Mouse (Mus musculus) heart, adult 11 months (tissue): ENCODE measurements around the gene H2-Q2.
"Not testable (repeated sequence)": the region's sequence is repeated elsewhere in the genome, so short reads cannot be mapped to it uniquely, and the experiment has no call there.

Experiments
- DNase-seq: peaks from one replicate; pipeline ENCODE4 v3.0.0; 2022

H2-Q2 gene

DNA sequence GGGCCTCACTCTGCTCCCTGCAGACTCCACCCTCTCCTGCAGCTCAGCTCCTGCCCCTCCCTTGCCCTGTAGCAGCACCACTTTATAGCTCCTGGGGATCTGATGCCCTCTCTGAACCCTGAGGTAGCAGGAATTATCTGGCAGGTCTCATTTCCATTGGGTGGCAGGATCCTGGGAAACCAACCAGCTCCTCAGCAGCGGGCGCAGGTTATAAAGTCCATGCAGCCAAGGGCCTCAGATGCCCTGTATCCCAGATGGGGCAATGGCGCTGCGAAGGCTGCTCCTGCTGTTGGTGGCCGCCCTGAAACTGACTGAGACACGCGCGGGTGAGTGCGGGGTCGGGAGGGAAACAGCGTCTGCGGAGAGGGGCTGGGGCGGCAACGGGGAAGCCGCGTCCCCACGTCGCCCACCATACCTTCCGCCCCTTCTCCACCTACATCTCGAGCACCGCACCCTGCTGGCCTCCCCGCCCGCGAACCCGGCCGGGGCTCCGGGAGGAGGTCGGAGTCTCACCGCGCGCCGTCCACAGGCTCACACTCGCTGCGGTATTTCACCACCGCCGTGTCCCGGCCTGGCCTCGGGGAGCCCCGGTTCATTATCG, at the start of gene H2-Q2:
Gene H2-Q2, plus strand, starts transcription at position 172 of the 601 bp plus-strand sequence.
- DNase-seq: peak; percentile 81

DNA sequence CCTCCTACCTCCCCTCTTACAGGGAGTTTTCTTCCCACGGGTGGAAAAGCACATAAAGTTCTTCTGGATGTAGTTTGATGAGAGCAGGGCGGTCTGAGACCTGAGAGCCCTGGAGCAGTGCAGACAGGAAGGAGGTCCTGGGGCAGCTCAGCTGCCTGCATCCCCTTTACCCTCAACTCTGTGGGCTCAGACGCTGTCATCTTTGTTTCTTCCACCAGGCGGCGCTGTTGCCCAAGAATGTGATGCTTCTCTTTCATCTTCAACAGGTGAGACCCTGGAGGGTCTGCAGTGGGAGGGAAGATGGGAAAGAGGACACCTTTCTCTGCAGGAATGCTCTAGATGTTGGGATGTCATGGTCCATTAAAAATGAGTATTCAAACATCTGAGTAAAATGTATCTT, 46.2 kb upstream of the H2-Q2 start:
- peak; percentile 94 for DNase-seq

DNA sequence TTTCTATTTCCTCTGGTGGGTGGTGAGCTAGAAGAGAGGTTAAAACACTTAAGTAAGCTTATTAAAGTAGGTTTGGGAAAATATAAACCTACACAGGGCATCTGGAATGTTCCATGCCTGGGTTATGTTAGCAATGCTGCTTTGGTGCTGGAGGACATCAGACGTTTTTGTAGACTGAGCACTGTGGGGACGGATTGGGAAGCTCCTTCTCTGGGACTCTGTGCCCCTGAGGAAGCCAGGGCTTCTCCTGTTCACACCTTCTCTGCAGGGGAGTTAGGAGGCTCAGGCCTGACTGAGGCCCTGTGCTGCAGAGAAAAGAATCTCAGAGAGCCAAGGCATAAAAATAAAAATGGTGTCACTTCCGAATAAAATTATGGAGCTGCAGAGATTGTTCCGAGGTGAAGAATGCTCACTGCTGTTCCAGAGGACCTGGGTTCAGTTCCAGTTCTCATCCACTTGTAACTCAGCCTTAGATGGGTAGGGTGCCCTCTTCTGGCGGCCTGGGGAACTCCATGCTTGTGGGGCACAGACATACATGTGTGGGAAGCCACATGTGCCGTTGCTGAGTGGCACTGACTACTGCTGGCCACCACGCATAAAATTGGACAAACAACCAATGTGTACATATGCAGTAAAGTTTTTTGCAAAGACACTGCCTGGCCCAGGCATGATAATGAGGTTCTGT, 41.6 kb upstream of the H2-Q2 start:
- peak; percentile 75 for DNase-seq

DNA sequence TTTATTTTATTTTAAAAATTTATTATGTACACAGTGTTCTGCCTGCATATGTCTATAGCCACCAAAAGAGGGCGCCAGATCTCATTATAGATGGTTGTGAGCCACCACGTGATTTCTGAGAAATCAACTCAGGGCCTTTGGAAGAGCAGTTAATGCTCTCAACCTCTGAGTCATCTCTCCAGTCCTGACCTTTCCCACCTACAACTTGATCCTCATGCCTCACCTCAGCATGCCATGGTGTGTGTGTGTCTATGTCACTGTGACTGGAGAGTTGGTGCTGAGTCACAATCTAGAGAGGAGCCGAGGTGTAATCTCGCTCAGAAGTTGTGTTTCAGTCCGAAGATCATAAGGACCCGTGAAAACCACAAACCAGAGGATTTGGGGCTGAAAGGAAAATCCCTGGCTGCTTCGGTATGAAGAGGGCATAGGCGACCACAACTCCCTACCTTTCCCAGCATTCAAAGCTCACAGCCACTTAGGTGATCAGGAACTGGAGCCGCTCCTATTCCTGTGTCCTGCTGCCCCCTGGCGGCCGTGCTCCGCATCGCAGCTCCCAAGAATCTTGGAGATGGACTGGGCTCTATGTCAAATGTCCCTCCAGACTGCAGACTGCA, 40.3 kb upstream of the H2-Q2 start:
- peak; percentile 98 for DNase-seq

DNA sequence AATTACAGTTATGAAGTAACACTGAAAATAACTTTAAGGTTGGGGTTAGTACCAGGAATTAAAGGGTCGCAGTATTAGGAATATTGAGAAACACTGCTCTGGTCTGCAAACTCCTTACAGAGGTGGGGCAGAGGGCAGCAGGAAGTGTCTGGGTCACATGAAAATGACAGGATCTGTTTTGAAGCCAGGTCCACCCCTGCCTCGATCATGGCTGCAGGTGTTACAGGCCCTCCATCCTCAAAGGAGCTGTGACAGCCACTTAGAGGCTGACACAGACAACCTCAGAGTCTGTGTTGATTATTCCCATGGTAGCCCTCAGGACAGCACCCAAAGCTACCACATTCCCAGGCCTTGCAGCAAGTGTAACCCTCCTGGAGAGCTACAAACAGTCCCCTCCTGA, 38.8 kb upstream of the H2-Q2 start:
- DNase-seq: peak; percentile 64

DNA sequence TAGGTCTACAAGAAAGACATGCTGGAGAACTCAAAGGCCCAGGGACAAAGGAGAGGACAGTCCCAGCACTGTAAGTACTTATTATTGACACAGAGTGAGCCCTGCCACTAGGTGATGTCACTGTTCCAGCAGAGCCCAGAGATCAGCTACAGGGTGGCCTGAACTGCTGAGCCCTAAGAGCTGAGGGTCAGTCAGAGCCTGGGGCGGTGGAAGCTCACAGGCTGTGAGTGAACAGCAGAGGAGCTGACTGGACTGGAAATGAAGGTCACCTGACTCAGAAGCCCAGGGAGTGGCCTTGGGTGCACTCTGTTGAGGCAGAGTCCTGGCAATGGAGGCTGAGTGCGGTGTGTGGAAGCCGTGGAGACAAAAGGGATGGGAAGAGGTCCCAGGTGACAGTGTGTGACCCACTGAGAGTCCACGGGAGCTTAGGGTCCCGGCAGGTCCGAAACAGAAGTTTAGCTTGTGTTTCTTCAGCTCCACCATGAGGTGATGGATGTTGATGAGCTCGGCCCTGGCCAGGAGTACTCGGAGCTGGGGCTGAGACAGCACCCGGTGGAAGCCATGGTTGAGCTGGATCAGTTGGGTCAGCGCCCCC, 38.2 kb upstream of the H2-Q2 start:
- peak; percentile 66 for DNase-seq

DNA sequence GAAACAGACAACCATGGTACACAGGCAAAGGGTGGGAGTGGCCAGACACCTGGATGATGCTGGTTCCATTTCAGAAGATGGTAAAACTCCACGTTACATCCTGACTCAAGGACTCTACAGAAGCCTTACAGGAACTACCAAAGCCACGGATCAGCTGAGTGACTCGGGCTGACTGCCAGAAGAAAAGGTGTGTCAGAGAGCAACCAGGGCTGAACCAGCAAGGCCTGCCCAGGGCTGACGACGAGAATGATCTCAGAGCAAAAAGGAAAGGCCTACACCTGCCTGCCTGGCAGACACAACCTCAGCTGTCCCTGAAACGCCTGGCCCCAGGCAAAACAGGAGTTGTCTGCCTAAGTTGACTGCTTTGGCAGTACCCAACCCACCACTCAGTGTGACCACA, 37.6 kb upstream of the H2-Q2 start:
- DNase-seq: peak; percentile 83

DNA sequence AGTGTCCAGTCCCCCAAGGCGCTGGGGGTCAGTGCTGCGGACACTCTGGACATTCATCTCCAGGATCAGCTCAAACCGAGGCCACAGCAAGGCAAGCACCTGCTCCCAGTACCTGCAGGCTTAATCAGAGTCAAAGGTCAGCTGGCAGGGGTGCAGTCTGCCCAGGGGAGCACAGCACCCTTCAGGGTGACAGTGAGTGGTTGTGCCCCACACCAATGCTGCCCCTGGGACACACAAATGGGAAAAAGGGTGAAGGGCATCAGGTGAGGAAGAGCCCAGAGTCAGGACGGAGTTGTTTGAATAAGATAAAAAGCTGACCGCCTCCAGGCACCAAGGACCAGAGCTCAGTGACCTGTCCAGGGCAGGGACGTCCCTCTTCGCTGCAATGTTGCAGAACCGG, 37.1 kb upstream of the H2-Q2 start:
- DNase-seq: not testable (repeated sequence)

DNA sequence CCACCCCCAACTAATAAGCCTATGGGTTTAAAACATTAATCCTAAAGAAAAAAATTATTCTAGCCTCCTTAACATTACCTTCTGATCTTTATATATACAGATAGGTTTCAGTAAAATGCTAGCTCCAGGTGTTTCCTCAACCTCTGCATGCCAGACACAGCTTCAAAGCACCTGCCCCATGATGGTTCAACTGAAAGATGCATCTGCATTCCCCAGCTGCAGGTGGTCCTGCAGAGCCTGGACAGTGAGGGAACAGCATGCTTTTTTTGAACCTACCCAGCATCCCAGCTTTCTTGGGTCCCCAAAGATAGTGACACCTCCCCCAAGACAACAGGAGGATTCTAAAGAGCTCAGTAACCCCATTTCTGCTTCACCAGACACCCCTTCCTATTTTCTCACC, 23.4 kb upstream of the H2-Q2 start:
- DNase-seq: peak; percentile 29

DNA sequence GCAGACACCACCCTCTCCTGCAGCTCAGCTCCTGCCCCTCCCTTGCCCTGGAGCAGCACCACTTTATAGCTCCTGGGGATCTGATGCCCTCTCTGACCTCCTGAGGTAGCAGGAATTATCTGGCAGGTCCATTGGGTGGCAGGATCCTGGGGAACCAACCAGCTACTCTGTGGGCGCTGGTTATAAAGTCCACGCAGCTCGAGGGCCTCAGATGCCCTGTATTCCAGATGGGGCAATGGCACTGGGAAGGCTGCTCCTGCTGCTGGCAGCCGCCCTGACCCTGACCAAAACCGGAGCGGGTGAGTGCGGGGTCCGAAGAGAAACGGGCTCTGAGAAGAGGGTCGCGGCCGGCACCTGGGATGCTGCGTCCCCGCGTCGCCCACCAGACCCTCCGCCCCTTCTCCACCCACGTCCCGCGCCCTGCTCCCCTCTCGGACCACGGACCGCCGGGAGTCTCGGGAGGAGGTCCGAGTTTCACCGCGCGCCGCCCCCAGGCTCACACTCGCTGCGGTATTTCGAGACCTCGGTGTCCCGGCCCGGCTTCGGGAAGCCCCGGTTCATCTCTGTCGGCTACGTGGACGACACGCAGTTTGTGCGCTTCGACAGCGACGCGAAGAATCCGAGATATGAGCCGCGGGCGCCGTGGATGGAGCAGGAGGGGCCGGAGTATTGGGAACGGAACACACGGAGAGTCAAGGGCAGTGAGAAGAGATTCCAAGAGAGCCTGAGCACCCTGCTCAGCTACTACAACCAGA, 21.5 kb upstream of the H2-Q2 start, which contains the start of gene H2-Q1:
Gene H2-Q1, plus strand, starts transcription at position 79 of the 755 bp plus-strand sequence.
- peak; percentile 56 for DNase-seq

DNA sequence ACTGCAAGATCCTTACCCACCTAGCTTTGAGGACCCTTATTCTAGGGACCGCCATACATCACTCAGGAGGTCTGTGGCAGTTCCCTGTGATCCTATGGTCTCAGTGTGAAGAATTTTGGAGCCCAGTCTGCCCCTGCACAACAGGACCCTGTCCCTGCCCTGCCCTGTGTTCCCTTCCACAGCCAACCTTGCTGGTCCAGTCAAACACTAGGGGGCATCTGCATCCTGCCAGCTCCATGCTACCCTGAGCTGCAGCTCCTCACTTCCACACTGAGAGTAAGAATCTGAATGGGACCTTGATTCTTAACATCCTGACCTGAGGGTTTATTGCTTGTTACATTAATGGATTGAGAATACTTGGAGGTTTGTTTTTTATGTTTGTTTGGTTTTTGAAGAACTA, 16.9 kb upstream of the H2-Q2 start:
- DNase-seq: peak; percentile 27

DNA sequence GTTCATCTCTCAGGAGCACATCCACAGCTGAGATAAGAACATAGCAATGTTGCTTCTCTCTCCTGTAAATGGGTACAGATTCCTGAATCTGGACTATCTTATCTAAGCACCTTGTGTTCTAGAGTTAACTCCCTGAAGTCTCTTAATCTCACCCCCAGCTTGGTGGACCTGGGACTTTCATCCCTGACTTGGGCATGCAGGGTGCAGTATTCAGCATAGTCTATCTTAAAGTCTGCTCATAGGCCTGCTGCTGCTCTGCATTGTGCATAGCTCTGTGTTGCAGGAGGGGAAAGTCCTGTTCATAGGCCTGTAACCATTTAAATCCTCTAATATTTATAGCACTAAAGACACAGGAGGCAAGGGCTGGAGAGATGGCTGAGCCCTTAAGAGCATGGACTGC, 16.0 kb upstream of the H2-Q2 start:
- DNase-seq: not testable (repeated sequence)

DNA sequence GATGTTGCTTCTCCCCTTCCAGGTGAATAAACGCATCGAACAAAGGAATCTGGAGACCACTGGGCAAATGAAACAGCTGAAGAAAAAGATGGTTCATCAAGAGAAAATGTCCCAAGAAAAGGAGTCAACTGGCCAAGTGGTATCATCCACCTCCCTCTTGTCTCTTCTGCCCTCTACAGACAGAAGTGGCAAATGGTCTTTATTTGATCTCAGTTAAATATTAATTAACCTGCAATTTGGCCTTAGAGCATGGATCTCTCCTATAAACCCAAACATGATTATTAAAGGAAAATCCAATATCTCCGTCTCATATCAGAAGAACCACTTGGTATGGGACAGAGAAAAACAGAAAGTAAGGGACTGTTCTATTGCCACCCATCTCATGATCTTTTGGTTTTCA, 12.3 kb upstream of the H2-Q2 start:
- DNase-seq: peak; percentile 2

DNA sequence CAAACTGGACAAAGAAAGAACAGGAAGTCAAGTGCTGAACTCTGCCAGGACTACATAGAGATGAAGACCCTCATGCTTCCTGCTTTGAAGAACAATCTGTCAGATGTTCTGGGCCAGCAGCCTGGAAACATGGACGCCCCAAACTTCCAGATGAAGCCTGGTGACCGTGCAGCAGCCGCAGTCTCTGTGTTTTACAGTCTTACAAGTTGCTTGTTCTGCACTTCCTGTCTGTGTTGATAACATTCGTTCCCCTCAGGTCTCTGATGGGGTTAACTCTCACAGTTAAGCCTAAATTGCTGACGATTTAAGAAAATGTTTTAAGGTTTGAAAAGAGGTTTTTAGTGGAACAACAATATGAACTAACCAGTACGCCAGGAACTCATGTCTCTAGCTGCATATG, 10.5 kb upstream of the H2-Q2 start:
- DNase-seq: peak; percentile 90

DNA sequence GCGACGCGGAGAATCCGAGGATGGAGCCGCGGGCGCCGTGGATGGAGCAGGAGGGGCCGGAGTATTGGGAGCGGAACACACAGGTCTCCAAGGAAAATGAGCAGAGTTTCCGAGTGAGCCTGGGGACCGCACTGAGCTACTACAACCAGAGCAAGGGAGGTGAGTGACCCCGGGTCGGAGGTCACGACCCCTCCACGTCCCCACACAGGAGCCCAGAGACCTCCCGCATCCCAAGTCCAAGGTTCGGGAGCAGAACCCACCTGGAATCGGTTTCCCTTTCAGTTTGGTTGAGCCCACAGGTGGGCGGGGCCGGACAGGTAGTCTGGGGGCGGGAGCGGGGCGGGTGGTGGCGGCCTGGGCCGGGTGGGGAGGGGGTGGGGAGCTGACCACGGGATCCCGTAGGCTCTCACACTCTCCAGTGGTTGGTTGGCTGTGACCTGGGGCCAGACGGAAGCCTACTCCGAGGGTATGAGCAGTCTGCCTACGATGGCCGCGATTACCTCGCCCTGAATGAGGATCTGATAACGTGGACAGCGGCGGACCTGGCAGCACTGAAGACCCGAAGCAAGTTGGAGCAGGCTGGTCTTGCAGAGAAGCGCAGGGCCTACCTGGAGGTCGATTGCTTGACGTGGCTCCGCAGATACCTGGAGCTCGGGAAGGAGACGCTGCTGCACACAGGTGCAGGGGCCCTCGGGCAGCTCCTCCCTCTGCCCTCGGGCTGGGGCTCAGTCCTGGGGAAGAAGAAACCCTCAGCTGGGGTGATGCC, 852 bp downstream of the H2-Q2 start:
- peak; percentile 89 for DNase-seq

DNA sequence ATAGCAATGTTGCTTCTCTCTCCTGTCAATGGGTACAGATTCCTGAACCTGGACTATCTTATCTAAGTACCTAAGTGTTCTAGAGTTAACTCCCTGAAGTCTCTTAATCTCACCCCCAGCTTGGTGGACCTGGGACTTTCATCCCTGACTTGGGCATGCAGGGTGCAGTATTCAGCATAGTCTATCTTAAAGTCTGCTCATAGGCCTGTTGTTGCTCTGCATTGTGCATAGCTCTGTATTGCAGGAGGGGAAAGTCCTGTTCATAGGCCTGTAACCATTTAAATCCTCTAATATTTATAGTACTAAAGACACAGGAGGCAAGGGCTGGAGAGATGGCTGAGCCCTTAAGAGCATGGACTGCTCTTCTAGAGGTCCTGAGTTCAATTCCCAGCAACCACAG, 5.6 kb downstream of the H2-Q2 start:
- DNase-seq: peak; percentile 30

DNA sequence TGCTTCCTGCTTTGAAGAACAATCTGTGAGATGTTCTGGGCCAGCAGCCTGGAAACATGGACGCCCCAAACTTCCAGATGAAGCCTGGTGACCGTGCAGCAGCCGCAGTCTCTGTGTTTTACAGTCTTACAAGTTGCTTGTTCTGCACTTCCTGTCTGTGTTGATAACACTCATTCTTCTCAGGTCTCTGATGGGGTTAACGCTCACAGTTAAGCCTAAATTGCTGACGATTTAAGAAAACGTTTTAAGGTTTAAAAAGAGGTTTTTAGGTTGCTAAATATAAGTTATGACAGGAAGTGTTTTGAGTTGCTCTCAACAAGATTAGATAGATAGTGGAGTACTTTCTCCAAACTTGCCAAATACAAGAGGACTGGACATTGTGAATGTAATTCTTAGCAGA, 11.2 kb downstream of the H2-Q2 start:
- peak; percentile 75 for DNase-seq

DNA sequence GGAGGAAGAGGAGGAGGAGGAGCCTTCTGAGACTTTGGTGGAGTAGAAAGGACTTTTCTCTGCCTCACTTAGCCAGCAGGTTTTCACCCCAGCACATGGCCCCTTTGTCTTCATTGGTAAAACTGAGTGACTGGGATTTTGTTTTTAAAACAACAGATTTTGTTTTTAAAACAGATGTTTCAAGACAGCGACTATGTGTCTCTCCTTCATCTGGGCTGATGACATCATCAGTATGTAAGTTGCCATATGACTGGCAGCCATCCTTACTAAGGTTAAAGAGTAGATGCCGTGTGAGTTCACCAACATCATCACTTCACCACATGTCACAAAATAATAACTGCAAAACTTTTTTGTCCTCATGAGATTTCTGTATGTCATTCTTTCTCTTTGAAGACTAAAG, 12.0 kb downstream of the H2-Q2 start:
- peak; percentile 55 for DNase-seq

DNA sequence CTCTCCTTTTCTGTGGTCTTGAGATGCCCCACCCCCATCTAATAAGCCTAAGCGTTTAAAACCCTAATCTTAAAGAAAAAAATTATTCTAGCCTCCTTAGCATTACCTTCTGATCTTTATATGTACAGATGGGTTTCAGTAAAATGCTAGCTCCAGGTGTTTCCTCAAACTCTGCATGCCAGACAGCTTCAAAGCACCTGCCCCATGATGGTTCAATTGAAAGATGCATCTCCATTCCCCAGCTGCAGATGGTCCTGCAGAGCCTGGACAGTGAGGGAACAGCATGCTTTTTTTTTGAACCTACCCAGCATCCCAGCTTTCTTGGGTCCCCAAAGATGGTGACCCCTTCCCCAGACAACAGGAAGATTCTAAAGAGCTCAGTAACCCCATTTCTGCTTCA, 15.0 kb downstream of the H2-Q2 start:
- peak; percentile 18 for DNase-seq

DNA sequence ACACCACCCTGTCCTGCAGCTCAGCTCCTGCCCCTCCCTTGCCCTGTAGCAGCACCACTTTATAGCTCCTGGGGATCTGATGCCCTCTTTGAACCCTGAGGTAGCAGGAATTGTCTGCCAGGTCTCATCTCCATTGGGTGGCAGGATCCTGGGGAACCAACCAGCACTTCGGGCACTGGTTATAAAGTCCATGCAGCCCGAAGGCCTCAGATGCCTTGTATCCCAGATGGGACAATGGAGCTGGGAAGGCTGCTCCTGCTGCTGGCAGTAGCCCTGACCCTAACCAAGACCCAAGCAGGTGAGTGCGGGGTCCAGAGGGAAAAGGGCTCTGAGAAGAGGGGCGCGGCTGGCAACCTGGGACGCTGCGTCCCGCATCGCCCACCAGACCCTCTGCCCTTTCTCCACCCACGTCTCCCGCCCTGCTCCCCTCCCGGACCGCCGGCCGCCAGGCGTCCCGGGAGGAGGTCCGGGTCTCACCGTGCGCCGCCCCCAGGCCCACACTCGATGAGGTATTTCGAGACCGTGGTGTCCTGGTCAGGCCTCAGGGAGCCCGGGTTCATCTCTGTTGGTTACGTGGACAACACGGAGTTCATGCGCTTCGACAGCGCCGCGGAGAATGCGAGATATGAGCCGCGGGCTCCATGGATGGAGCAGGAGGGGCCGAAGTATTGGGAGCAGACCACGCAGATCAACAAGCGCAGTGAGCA, 16.9 kb downstream of the H2-Q2 start:
- peak; percentile 74 for DNase-seq

DNA sequence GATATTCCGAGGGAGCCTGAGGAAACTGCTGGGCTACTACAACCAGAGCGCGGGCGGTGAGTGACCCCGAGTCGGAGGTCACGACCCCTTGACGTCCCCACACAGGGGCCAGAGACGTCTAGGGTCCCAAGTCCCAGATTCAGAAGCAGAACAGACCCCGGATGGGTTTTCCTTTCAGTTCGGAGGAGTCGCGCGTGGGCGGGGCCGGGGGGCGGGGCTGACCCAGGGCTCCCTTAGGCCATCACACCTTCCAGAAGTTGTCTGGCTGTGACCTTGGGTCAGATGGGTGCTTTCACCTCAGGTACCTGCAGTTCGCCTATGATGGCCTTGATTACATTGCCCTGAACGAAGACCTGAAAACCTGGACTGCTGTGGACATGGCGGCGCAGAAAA, 17.4 kb downstream of the H2-Q2 start:
- DNase-seq: no peak

DNA sequence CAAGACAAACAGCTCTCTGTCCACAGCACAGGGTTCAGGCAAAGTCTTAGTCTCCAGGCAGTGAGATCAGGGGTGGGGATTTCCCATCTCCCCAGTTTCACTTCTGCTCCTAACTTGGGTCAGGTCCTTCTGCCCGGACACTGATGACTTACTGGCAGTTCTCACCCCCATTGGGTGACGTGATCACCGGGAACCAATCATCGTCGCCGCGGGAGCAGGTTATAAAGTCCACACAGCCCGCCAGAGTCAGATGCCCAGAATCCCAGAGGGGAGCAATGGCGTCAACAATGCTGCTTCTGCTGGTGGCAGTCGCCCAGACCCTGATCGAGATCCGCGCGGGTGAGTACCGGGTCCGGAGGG, 37.3 kb downstream of the H2-Q2 start, which contains the start of gene H2-Q4:
Gene H2-Q4, plus strand, starts transcription at position 249 of the 360 bp plus-strand sequence.
- peak; percentile 100 for DNase-seq
